In the genomic region with DNA sequence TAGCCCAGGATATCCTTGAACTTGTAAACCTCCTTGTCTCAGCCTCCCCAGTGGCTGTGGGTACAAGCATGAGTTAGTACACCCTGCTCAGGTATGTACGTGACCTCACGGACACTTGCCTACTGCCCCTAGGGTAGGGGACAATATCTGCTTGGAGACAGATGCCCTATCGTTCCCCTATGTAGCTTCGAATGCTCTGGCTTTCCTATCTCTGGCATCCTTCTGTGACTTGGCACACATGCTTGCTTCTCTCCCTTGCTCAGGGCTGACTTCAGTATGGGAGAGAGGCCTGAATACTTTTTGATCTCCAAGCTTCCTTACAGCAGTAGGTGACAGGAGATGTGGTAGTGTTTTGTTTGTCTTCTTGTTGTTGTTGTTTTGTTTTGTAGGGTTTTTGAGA, we compare ENCODE assay signal across 27 mouse cellular contexts. TPM values are rescaled to one million over a fixed set of nuclear protein-coding genes. Genes with fewer than 3 reads are reported as not detected.
DNase-seq lines count a peak whose midpoint lies in the region; ATAC-seq and TF ChIP-seq lines count a peak whose summit lies in the region.
"Had no signal": no experiment of that assay in that cellular context is flagged by ENCODE, and none has a peak within 500 bp of the region (broad histone marks: within the 10 kb centered on the region; RNA-seq: fewer than 3 reads in every experiment).

No protein-coding gene starts in this region.

- no peak overlapping the region for H3K27ac ChIP-seq in liver, embryonic 11.5 days (ENCODE audit: low read depth, low read length)
- no peak overlapping the region for H3K27ac ChIP-seq in liver, postnatal 0 days (ENCODE audit: low read depth)
- H3K27ac ChIP-seq in forebrain, embryonic 11.5 days (ENCODE audit: low read depth, low read length), result no peak overlapping the region
- H3K27ac ChIP-seq: embryonic facial prominence, embryonic 12.5 days; embryonic facial prominence, embryonic 15.5 days; forebrain, embryonic 10.5 days; hindbrain, embryonic 10.5 days; hindbrain, embryonic 14.5 days; hindbrain, postnatal 0 days had no signal

- H3K4me2 ChIP-seq in liver, embryonic 11.5 days, result no peak overlapping the region
- H3K4me2 ChIP-seq in liver, postnatal 0 days (ENCODE audit: low read depth, low read length), result no peak overlapping the region
- H3K4me2 ChIP-seq in forebrain, embryonic 11.5 days (ENCODE audit: low read depth, low read length, severe bottlenecking), result no peak overlapping the region

- no peak overlapping the region for H3K9ac ChIP-seq in liver, embryonic 11.5 days (ENCODE audit: low read depth, low read length)
- no peak overlapping the region for H3K9ac ChIP-seq in liver, postnatal 0 days (replicated peaks)
- no peak overlapping the region for H3K9ac ChIP-seq in forebrain, embryonic 11.5 days (ENCODE audit: low read length)
- H3K9ac ChIP-seq: embryonic facial prominence, embryonic 12.5 days; embryonic facial prominence, embryonic 15.5 days; forebrain, postnatal 0 days; heart, embryonic 15.5 days; hindbrain, embryonic 14.5 days had no signal

- no peak for DNase-seq in liver, embryonic 11.5 days (ENCODE audit: low spot score)
- DNase-seq in liver, result no peak
- no peak for DNase-seq in liver, postnatal 0 days
- DNase-seq in forebrain, embryonic 11.5 days (ENCODE audit: low spot score), result no peak
- DNase-seq in cerebellum, adult 11 months, result no peak
- DNase-seq: adrenal gland, postnatal 10 days; cerebellum, adult 11-12 months; cerebellum, adult 9-10 months; cerebellum, postnatal 14 days; forebrain, postnatal 0 days; heart, adult 11 months; kidney, adult 11 months; kidney, adult 8-10 months had no signal

- no peaks in the 10 kb centered on the region for H3K27me3 ChIP-seq in liver, embryonic 11.5 days (replicated peaks; ENCODE audit: control insufficient read depth, insufficient read depth, low read length)
- H3K27me3 ChIP-seq in liver, postnatal 0 days (ENCODE audit: insufficient read depth, low read length), result no peaks in the 10 kb centered on the region
- H3K27me3 ChIP-seq in forebrain, embryonic 11.5 days (ENCODE audit: control insufficient read depth, insufficient read depth, low read length), result peaks cover 4% of the 10 kb centered on the region
- H3K27me3 ChIP-seq: embryonic facial prominence, embryonic 15.5 days; heart, embryonic 15.5 days; Patski had no signal

- ATAC-seq in liver, embryonic 11.5 days (replicated peaks; ENCODE audit: low FRiP score), result 0 out of 2 replicates have a peak, but pooled peaks have one; percentile 24
- ATAC-seq in erythroblast, adult 5-6 weeks (replicated peaks; ENCODE audit: low FRiP score, poor library complexity, severe bottlenecking), result peak; percentile 67
- peak; percentile 37; the same call in 1 of the 2 replicates for ATAC-seq in liver, postnatal 0 days
- no peak for ATAC-seq in forebrain, embryonic 11.5 days (replicated peaks; ENCODE audit: low FRiP score)
- ATAC-seq in cerebellum, adult (ENCODE audit: insufficient number of reproducible peaks, low FRiP score, low TSS enrichment), result no peak
- ATAC-seq: CD4-positive, CD25-positive, alpha-beta regulatory T cell, adult 4 months; forebrain, embryonic 14.5 days; inflammation-experienced regulatory T-cells, adult 6 months; Patski had no signal

- 0 out of 2 replicates have a peak, but pooled peaks have one; percentile 24 for TF ChIP-seq EP300 in liver, postnatal 0 days (IDR thresholded peaks at IDR 0.05; ENCODE audit: low read depth)

- H3K4me3 ChIP-seq in liver, embryonic 11.5 days (ENCODE audit: low read depth, low read length), result no peak overlapping the region
- no peak overlapping the region for H3K4me3 ChIP-seq in liver, postnatal 0 days (ENCODE audit: low read depth, low read length)
- no peak overlapping the region for H3K4me3 ChIP-seq in forebrain, embryonic 11.5 days (ENCODE audit: low read depth, low read length)

- H3K4me1 ChIP-seq in liver, embryonic 11.5 days (replicated peaks; ENCODE audit: control insufficient read depth, insufficient read depth, low read length), result peaks cover 5% of the 10 kb centered on the region; the same call in 1 of the 2 replicates
- peaks cover 23% of the 10 kb centered on the region for H3K4me1 ChIP-seq in liver, postnatal 0 days (ENCODE audit: insufficient read depth)
- no peaks in the 10 kb centered on the region for H3K4me1 ChIP-seq in forebrain, embryonic 11.5 days (replicated peaks; ENCODE audit: control insufficient read depth, insufficient read depth, low read length)

- TF ChIP-seq CTCF in liver, postnatal 0 days (IDR thresholded peaks at IDR 0.05; ENCODE audit: low read depth), result no peak

- no peaks in the 10 kb centered on the region for H3K36me3 ChIP-seq in liver, embryonic 11.5 days (ENCODE audit: control insufficient read depth, insufficient read depth, low read length)
- H3K36me3 ChIP-seq in liver, postnatal 0 days (replicated peaks; ENCODE audit: insufficient read depth, low read length), result no peaks in the 10 kb centered on the region
- no peaks in the 10 kb centered on the region for H3K36me3 ChIP-seq in forebrain, embryonic 11.5 days (ENCODE audit: control insufficient read depth, insufficient read depth, low read length)
- H3K36me3 ChIP-seq: embryonic facial prominence, embryonic 12.5 days; embryonic facial prominence, embryonic 15.5 days; forebrain, embryonic 10.5 days; heart, embryonic 12.5 days; heart, embryonic 15.5 days; hindbrain, embryonic 10.5 days had no signal

- 84% methylated on average over 4 of the region's 4 CpGs for WGBS in liver, embryonic 11.5 days
- WGBS in liver, postnatal 0 days (ENCODE audit: insufficient replicate concordance), result 73% methylated on average over 4 of the region's 4 CpGs
- 98% methylated on average over 4 of the region's 4 CpGs for WGBS in forebrain, embryonic 11.5 days

- no peaks in the 10 kb centered on the region for H3K9me3 ChIP-seq in liver, embryonic 11.5 days (ENCODE audit: control insufficient read depth, low read length)
- no peaks in the 10 kb centered on the region for H3K9me3 ChIP-seq in liver, postnatal 0 days (ENCODE audit: low read length)
- no peaks in the 10 kb centered on the region for H3K9me3 ChIP-seq in forebrain, embryonic 11.5 days (ENCODE audit: control insufficient read depth, low read length)
- H3K9me3 ChIP-seq: embryonic facial prominence, embryonic 12.5 days; embryonic facial prominence, embryonic 15.5 days; forebrain, embryonic 10.5 days; heart, embryonic 12.5 days; heart, embryonic 15.5 days; hindbrain, embryonic 10.5 days had no signal

RNA-seq across cellular contexts. Expression of gene Aifm2, which starts 0.9 kb away (rescaled TPM):
- polyA plus RNA-seq in liver, embryonic 11.5 days (2014; fragmentation: Nextera tagmentation; extraction: Ambion mirVana), result 9.1 and 9.3 TPM in 2 replicates
- total RNA-seq in erythroblast, adult 5-6 weeks (2015; ENCODE audit: low replicate concordance), result 0.58 and 0.84 TPM in 2 replicates
- 1.2 and 2.0 TPM in 2 replicates for total RNA-seq in erythroblast, adult 5-6 weeks (2017; ENCODE audit: low replicate concordance)
- polyA plus RNA-seq in liver, postnatal 0 days (2015; fragmentation: Nextera tagmentation; extraction: Ambion mirVana), result 10.9 and 11.2 TPM in 2 replicates
- polyA plus RNA-seq in forebrain, embryonic 11.5 days (2014; fragmentation: Nextera tagmentation; extraction: Ambion mirVana), result 5.9 and 6.2 TPM in 2 replicates

RNA-seq across cellular contexts. Expression of gene Tysnd1, which starts 18.8 kb away (rescaled TPM):
- 39.0 and 47.4 TPM in 2 replicates for polyA plus RNA-seq in liver, embryonic 11.5 days (2014; fragmentation: Nextera tagmentation; extraction: Ambion mirVana)
- total RNA-seq in erythroblast, adult 5-6 weeks (2015; ENCODE audit: low replicate concordance), result 0.58 and 7.1 TPM in 2 replicates
- total RNA-seq in erythroblast, adult 5-6 weeks (2017; ENCODE audit: low replicate concordance), result 3.2 and 8.8 TPM in 2 replicates
- polyA plus RNA-seq in liver, postnatal 0 days (2015; fragmentation: Nextera tagmentation; extraction: Ambion mirVana), result 22.8 and 24.2 TPM in 2 replicates
- polyA plus RNA-seq in forebrain, embryonic 11.5 days (2014; fragmentation: Nextera tagmentation; extraction: Ambion mirVana), result 33.4 and 39.0 TPM in 2 replicates

RNA-seq across cellular contexts. Expression of gene Sar1a, which starts 34.0 kb away (rescaled TPM):
- polyA plus RNA-seq in liver, embryonic 11.5 days (2014; fragmentation: Nextera tagmentation; extraction: Ambion mirVana), result 166 and 177 TPM in 2 replicates
- total RNA-seq in erythroblast, adult 5-6 weeks (2015; ENCODE audit: low replicate concordance), result 37.6 and 50.5 TPM in 2 replicates
- total RNA-seq in erythroblast, adult 5-6 weeks (2017; ENCODE audit: low replicate concordance), result 26.9 and 32.6 TPM in 2 replicates
- polyA plus RNA-seq in liver, postnatal 0 days (2015; fragmentation: Nextera tagmentation; extraction: Ambion mirVana), result 60.7 and 62.1 TPM in 2 replicates
- 231 and 238 TPM in 2 replicates for polyA plus RNA-seq in forebrain, embryonic 11.5 days (2014; fragmentation: Nextera tagmentation; extraction: Ambion mirVana)

Comparison
In these comparisons a context has a peak if more than half of its experiments do, and no peak if none do; other contexts are left out.
1. ATAC-seq: peak in liver, embryonic 11.5 days (single experiment), erythroblast, adult 5-6 weeks (single experiment) and liver, postnatal 0 days (single experiment); none in forebrain, embryonic 11.5 days (single experiment) and cerebellum, adult (single experiment).